14 mouse cellular contexts compared by ENCODE assay signal in the genomic region with DNA sequence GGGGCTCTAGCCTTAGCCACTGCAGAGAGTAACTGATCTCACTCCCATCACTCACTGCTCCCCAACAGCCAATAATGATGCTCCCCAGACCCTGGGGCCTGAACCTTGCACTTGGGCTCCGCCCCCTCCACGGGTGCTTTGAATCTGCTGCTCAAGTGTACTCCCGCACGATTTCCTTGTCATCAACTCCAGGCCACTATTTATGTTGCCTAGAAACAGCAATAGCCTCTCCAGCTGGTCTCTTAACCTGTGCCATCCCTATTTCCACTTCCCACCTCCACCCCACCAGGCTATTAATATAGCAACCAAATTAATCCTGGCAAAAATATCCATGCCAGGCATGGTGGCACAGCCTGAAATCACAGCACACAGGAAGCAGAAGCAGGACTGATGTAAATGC. TPM values are rescaled to one million over a fixed set of nuclear protein-coding genes. Genes with fewer than 3 reads are reported as not detected.
A peak's percentile ranks its signal among the peaks of the same experiment; 100 is the strongest.
DNase-seq lines count a peak whose midpoint lies in the region; ATAC-seq and TF ChIP-seq lines count a peak whose summit lies in the region.
"Had no signal": no experiment of that assay in that cellular context is flagged by ENCODE, and none has a peak within 500 bp of the region (broad histone marks: within the 10 kb centered on the region; RNA-seq: fewer than 3 reads in every experiment).

No protein-coding gene starts in this region.

- H3K4me1 ChIP-seq in hindbrain, postnatal 0 days (ENCODE audit: insufficient read depth, low read length) = no peaks in the 10 kb centered on the region
- H3K4me1 ChIP-seq in hindbrain, embryonic 14.5 days (replicated peaks; ENCODE audit: control insufficient read depth, insufficient read depth, low read length) = no peaks in the 10 kb centered on the region; the same call in 1 of the 2 replicates
- peaks cover 16% of the 10 kb centered on the region; the same call in 1 of the 2 replicates for H3K4me1 ChIP-seq in midbrain, embryonic 13.5 days (replicated peaks)
- no peaks in the 10 kb centered on the region for H3K4me1 ChIP-seq in midbrain, embryonic 10.5 days

- 36% methylated on average over 4 of the region's 4 CpGs for WGBS in hindbrain, postnatal 0 days
- WGBS in hindbrain, embryonic 14.5 days = 54% methylated on average over 4 of the region's 4 CpGs
- WGBS in midbrain, embryonic 13.5 days = 66% methylated on average over 4 of the region's 4 CpGs
- WGBS in midbrain, embryonic 10.5 days = 81% methylated on average over 4 of the region's 4 CpGs

- no peak overlapping the region for H3K9ac ChIP-seq in hindbrain, postnatal 0 days (replicated peaks; ENCODE audit: low read length)
- H3K9ac ChIP-seq in hindbrain, embryonic 14.5 days = no peak overlapping the region
- H3K9ac ChIP-seq in midbrain, embryonic 13.5 days (replicated peaks) = 0 out of 2 replicates have a peak overlapping the region, but pooled peaks have one; percentile 23

- no peak overlapping the region for H3K4me2 ChIP-seq in hindbrain, postnatal 0 days (ENCODE audit: low read depth, low read length)
- no peak overlapping the region for H3K4me2 ChIP-seq in hindbrain, embryonic 14.5 days (replicated peaks)
- H3K4me2 ChIP-seq in midbrain, embryonic 13.5 days (replicated peaks) = no peak overlapping the region

- H3K9me3 ChIP-seq in hindbrain, postnatal 0 days (ENCODE audit: low read length) = no peaks in the 10 kb centered on the region
- no peaks in the 10 kb centered on the region for H3K9me3 ChIP-seq in hindbrain, embryonic 14.5 days (ENCODE audit: control insufficient read depth, low read length)
- no peaks in the 10 kb centered on the region for H3K9me3 ChIP-seq in midbrain, embryonic 13.5 days
- no peaks in the 10 kb centered on the region for H3K9me3 ChIP-seq in midbrain, embryonic 10.5 days (replicated peaks)
- H3K9me3 ChIP-seq: G1E had no signal

- no peak for ATAC-seq in hindbrain, postnatal 0 days
- no peak for ATAC-seq in hindbrain, embryonic 14.5 days (ENCODE audit: low FRiP score)
- no peak for ATAC-seq in midbrain, embryonic 13.5 days
- ATAC-seq: inflammation-experienced regulatory T-cells, adult 6 months had no signal

- H3K4me3 ChIP-seq in hindbrain, postnatal 0 days (ENCODE audit: low read length) = no peak overlapping the region
- no peak overlapping the region for H3K4me3 ChIP-seq in hindbrain, embryonic 14.5 days (replicated peaks; ENCODE audit: low read length)
- no peak overlapping the region for H3K4me3 ChIP-seq in midbrain, embryonic 13.5 days (replicated peaks)
- no peak overlapping the region for H3K4me3 ChIP-seq in midbrain, embryonic 10.5 days

- DNase-seq in cerebellum, adult 18-20 months = peak; percentile 40 to 46
- no peak for DNase-seq in cerebellum, adult 8-10 months
- DNase-seq in hindbrain, postnatal 0 days (ENCODE audit: low spot score) = peak; percentile 10
- DNase-seq in hindbrain, embryonic 14.5 days (ENCODE audit: low spot score) = no peak
- DNase-seq in midbrain, embryonic 10.5 days (ENCODE audit: low spot score) = no peak
- DNase-seq in skeletal muscle tissue, adult 2 months (ENCODE audit: low read depth, low spot score) = peak; percentile 46
- no peak for DNase-seq in ovary, postnatal 14 days (ENCODE audit: low spot score)

- no peaks in the 10 kb centered on the region for H3K27me3 ChIP-seq in hindbrain, postnatal 0 days (ENCODE audit: insufficient read depth, low read length)
- H3K27me3 ChIP-seq in hindbrain, embryonic 14.5 days (ENCODE audit: control insufficient read depth, insufficient read depth, low read length) = no peaks in the 10 kb centered on the region
- no peaks in the 10 kb centered on the region for H3K27me3 ChIP-seq in midbrain, embryonic 13.5 days
- H3K27me3 ChIP-seq in midbrain, embryonic 10.5 days (ENCODE audit: low read depth, poor library complexity, severe bottlenecking) = no peaks in the 10 kb centered on the region

- no peak for TF ChIP-seq CTCF in hindbrain, postnatal 0 days (IDR thresholded peaks at IDR 0.05; ENCODE audit: low read depth)

- peaks cover 36% of the 10 kb centered on the region for H3K36me3 ChIP-seq in hindbrain, postnatal 0 days (ENCODE audit: insufficient read depth, low read length)
- peaks cover 46% of the 10 kb centered on the region for H3K36me3 ChIP-seq in hindbrain, embryonic 14.5 days (replicated peaks; ENCODE audit: control insufficient read depth, insufficient read depth)
- H3K36me3 ChIP-seq in midbrain, embryonic 13.5 days = peaks cover 47% of the 10 kb centered on the region
- H3K36me3 ChIP-seq in midbrain, embryonic 10.5 days = peaks cover 50% of the 10 kb centered on the region

- no peak overlapping the region for H3K27ac ChIP-seq in hindbrain, postnatal 0 days
- H3K27ac ChIP-seq in hindbrain, embryonic 14.5 days = no peak overlapping the region
- H3K27ac ChIP-seq in midbrain, embryonic 13.5 days = no peak overlapping the region
- H3K27ac ChIP-seq in midbrain, embryonic 10.5 days (replicated peaks) = no peak overlapping the region

RNA-seq across cellular contexts. Expression of a gene that starts 14.7 kb away (rescaled TPM):
- total RNA-seq in hindbrain, postnatal 0 days (2014; rRNA removed) = 7.9 and 18.5 TPM in 2 replicates
- 8.3 and 8.7 TPM in 2 replicates for polyA plus RNA-seq in hindbrain, postnatal 0 days (2015; fragmentation: Nextera tagmentation; extraction: Ambion mirVana)
- polyA plus RNA-seq in hindbrain, embryonic 14.5 days (2014; fragmentation: Nextera tagmentation; extraction: Ambion mirVana) = 6.3 and 7.9 TPM in 2 replicates
- polyA plus RNA-seq in midbrain, embryonic 13.5 days (2015; fragmentation: Nextera tagmentation; extraction: Ambion mirVana) = 6.0 TPM in 2 replicates
- 6.1 and 6.5 TPM in 2 replicates for polyA plus RNA-seq in midbrain, embryonic 10.5 days (2016; fragmentation: Nextera tagmentation; extraction: Ambion mirVana)

RNA-seq across cellular contexts. Expression of a gene that starts 26.9 kb away (rescaled TPM):
- total RNA-seq in hindbrain, postnatal 0 days (2014; rRNA removed) = not detected in 2 replicates
- polyA plus RNA-seq in hindbrain, postnatal 0 days (2015; fragmentation: Nextera tagmentation; extraction: Ambion mirVana) = 0.15 TPM in 1 of 2 replicates, not detected in the other
- not detected in 2 replicates for polyA plus RNA-seq in hindbrain, embryonic 14.5 days (2014; fragmentation: Nextera tagmentation; extraction: Ambion mirVana)
- polyA plus RNA-seq in midbrain, embryonic 13.5 days (2015; fragmentation: Nextera tagmentation; extraction: Ambion mirVana) = not detected in 2 replicates
- 0.04 and 0.16 TPM in 2 replicates for polyA plus RNA-seq in midbrain, embryonic 10.5 days (2016; fragmentation: Nextera tagmentation; extraction: Ambion mirVana)
- total RNA-seq: left cerebral cortex, adult 18-20 months; liver, adult 2 months; megakaryocyte, adult 5-6 weeks had no signal
- polyA plus RNA-seq: G1E; inflammation-experienced regulatory T-cells, adult 6 months; spleen, adult 2 months had no signal

RNA-seq across cellular contexts. Expression of a gene that starts 32.1 kb away (rescaled TPM):
- total RNA-seq in hindbrain, postnatal 0 days (2014; rRNA removed) = 49.8 and 65.0 TPM in 2 replicates
- 12.8 and 16.4 TPM in 2 replicates for polyA plus RNA-seq in hindbrain, postnatal 0 days (2015; fragmentation: Nextera tagmentation; extraction: Ambion mirVana)
- 22.4 and 24.7 TPM in 2 replicates for polyA plus RNA-seq in hindbrain, embryonic 14.5 days (2014; fragmentation: Nextera tagmentation; extraction: Ambion mirVana)
- 34.2 and 36.4 TPM in 2 replicates for polyA plus RNA-seq in midbrain, embryonic 13.5 days (2015; fragmentation: Nextera tagmentation; extraction: Ambion mirVana)
- 58.9 and 67.0 TPM in 2 replicates for polyA plus RNA-seq in midbrain, embryonic 10.5 days (2016; fragmentation: Nextera tagmentation; extraction: Ambion mirVana)

RNA-seq across cellular contexts. Expression of a gene that starts 32.1 kb away (rescaled TPM):
- total RNA-seq in hindbrain, postnatal 0 days (2014; rRNA removed) = 27.1 and 33.9 TPM in 2 replicates
- 15.5 and 16.9 TPM in 2 replicates for polyA plus RNA-seq in hindbrain, postnatal 0 days (2015; fragmentation: Nextera tagmentation; extraction: Ambion mirVana)
- 24.4 and 27.0 TPM in 2 replicates for polyA plus RNA-seq in hindbrain, embryonic 14.5 days (2014; fragmentation: Nextera tagmentation; extraction: Ambion mirVana)
- polyA plus RNA-seq in midbrain, embryonic 13.5 days (2015; fragmentation: Nextera tagmentation; extraction: Ambion mirVana) = 33.3 and 33.9 TPM in 2 replicates
- 43.9 and 47.2 TPM in 2 replicates for polyA plus RNA-seq in midbrain, embryonic 10.5 days (2016; fragmentation: Nextera tagmentation; extraction: Ambion mirVana)

RNA-seq across cellular contexts. Expression of a gene that starts 47.2 kb away (rescaled TPM):
- total RNA-seq in hindbrain, postnatal 0 days (2014; rRNA removed) = 46.0 and 82.1 TPM in 2 replicates
- polyA plus RNA-seq in hindbrain, postnatal 0 days (2015; fragmentation: Nextera tagmentation; extraction: Ambion mirVana) = 10.6 and 12.0 TPM in 2 replicates
- polyA plus RNA-seq in hindbrain, embryonic 14.5 days (2014; fragmentation: Nextera tagmentation; extraction: Ambion mirVana) = 12.3 and 14.2 TPM in 2 replicates
- polyA plus RNA-seq in midbrain, embryonic 13.5 days (2015; fragmentation: Nextera tagmentation; extraction: Ambion mirVana) = 23.0 and 28.4 TPM in 2 replicates
- 19.1 and 27.3 TPM in 2 replicates for polyA plus RNA-seq in midbrain, embryonic 10.5 days (2016; fragmentation: Nextera tagmentation; extraction: Ambion mirVana)

Comparison
In these comparisons a context has a peak if more than half of its experiments do, and no peak if none do; other contexts are left out.
1. DNase-seq: peak in cerebellum, adult 18-20 months (2 of 2), hindbrain, postnatal 0 days (single experiment) and skeletal muscle tissue, adult 2 months (single experiment); none in cerebellum, adult 8-10 months (single experiment), hindbrain, embryonic 14.5 days (single experiment), midbrain, embryonic 10.5 days (single experiment) and ovary, postnatal 14 days (single experiment).